Mouse (Mus musculus) heart, embryonic 16.5 days (tissue): Measurements from ENCODE around the gene Tbl3. TPM values are rescaled to one million over a fixed set of nuclear protein-coding genes. Genes with fewer than 3 reads are reported as not detected.

Experiments
- ATAC-seq: fragments of 200-750 bp; cut with Nextera tagmentation; replicated peaks from 2 replicates; pipeline ENCODE4 v1.8.0; 2017; ENCODE audit warnings: moderate number of reproducible peaks; ENCODE audit not compliant: insufficient read depth, low FRiP score; ENCODE audit errors: extremely low read depth
- H3K27ac ChIP-seq: fragments of 300-500 bp; sonication (generic); 2 replicates; pipeline ENCODE4 v1.5.1; 2014; ENCODE audit warnings: mild to moderate bottlenecking, low read length, control low read depth, moderate library complexity
- H3K27me3 ChIP-seq: fragments of 300-500 bp; sonication (generic); 2 replicates; pipeline ENCODE4 v1.6.1; 2014; ENCODE audit warnings: low read length, mixed read lengths; ENCODE audit not compliant: control insufficient read depth, insufficient read depth
- H3K36me3 ChIP-seq: fragments of 300-500 bp; sonication (generic); 2 replicates; pipeline ENCODE4 v1.6.1; 2014; ENCODE audit not compliant: control insufficient read depth, insufficient read depth
- H3K4me1 ChIP-seq: fragments of 300-500 bp; sonication (generic); 2 replicates; pipeline ENCODE4 v1.6.1; 2014; ENCODE audit warnings: low read length, mixed read lengths; ENCODE audit not compliant: control insufficient read depth, insufficient read depth
- H3K4me2 ChIP-seq: fragments of 300-500 bp; sonication (generic); 2 replicates; pipeline ENCODE4 v1.6.1; 2014; ENCODE audit warnings: low read depth, mild to moderate bottlenecking, control low read depth, low read length
- H3K4me3 ChIP-seq: fragments of 300-500 bp; sonication (generic); 2 replicates; pipeline ENCODE4 v1.5.1; 2014; ENCODE audit warnings: mild to moderate bottlenecking, control low read depth, low read length
- H3K9ac ChIP-seq: fragments of 300-500 bp; sonication (generic); 2 replicates; pipeline ENCODE4 v1.6.1; 2014; ENCODE audit warnings: low read length, control low read depth
- H3K9me3 ChIP-seq: fragments of 300-500 bp; sonication (generic); replicated peaks from 2 replicates; pipeline ENCODE4 v1.6.1; 2016; ENCODE audit warnings: low read length; ENCODE audit not compliant: control insufficient read depth
- WGBS: fragments of 180-500 bp; shearing (Covaris S2); extraction: QIAGEN DNeasy Blood & Tissue Kit; methylation state at CpG from one replicate; pipeline ENCODE4 v1.1.7; 2014; 5-methylcytosine and 5-hydroxymethylcytosine counted together
- polyA plus RNA-seq: library from polyadenylated mRNA; unstranded; fragments of >200 nt; fragmentation: Nextera tagmentation; extraction: Ambion mirVana; gene quantifications from 2 replicates; pipeline ENCODE4 v1.2.1, GENCODE M21; 2015

The Tbl3 gene
- polyA plus RNA-seq, 1 experiment from 2014 or later: 47.5 TPM

DNA sequence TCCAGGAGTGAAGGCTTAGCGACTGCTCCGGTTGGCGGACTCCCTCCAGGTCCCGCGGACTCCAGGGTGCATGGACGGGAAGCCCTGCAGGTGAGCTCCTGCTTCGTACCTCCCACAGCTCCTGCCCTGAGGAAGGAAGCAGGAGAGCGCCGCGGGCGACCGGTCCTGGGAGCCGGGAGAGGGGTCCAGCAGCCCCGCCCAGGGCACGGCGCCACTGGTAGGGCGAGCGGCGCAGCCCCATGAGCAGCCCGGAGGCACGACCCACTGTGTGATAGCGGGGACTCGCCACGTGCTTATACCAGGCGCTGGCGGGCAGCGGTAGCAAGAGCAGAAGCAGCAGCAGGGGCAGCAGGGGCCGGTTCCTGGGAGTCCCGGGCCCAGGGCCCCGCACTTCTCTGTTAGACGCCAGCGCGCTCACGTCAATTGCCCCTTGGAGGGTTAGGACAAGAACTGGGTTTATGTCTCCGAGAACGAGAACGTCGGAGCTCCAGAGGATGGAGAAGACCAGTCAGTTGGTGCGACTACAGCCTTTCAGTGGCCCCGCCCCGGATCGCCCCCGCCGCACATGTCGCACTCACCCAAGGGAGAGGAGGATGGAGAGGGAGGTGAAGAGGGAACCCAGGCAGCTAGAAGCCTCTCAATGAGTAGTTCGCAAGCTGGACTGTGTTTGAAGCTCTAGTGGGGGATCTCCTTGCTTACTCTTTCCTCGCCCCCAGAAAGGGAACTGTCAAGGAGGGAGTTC lies 49.3 kb downstream of the Tbl3 start, which contains the start of gene Npw:
Gene Npw, minus strand, starts transcription at position 441 of the 742 bp plus-strand sequence.
- H3K4me3 ChIP-seq: peak within 1 kb of the TSS; percentile 51
- H3K27ac ChIP-seq: no peak within 1 kb of the TSS
- peak within 1 kb of the TSS; percentile 77 for H3K4me2 ChIP-seq
- WGBS: 2% methylated on average over 47 of the region's 47 CpGs
- peaks cover 34% of the 10 kb centered on the region for H3K27me3 ChIP-seq
- ATAC-seq: peak; percentile 53; the same call in 1 of the 2 replicates
- peaks cover 5% of the 10 kb centered on the region; the same call in 1 of the 2 replicates for H3K4me1 ChIP-seq
- no peaks in the 10 kb centered on the region for H3K36me3 ChIP-seq
- H3K9ac ChIP-seq: peak within 1 kb of the TSS; percentile 42
- no peaks in the 10 kb centered on the region for H3K9me3 ChIP-seq

DNA sequence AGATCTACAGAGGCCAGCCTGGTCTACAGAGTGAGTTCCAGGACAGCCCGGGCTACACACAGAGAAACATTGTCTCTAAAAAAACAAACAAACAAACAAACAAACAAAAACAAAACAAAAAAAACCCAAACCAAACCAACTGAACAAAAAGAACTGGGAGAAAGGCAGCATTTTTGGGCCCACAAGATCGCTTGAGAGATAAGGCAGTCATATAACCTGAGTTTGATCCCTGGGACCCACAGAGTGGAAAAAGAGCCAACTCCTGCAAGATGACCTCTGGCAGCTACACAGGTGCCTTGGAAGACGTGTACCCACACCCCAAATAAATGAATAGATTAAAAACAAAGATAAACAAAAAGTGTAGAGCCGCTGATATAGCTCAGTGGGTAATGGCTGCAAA lies 52.5 kb downstream of the Tbl3 start:
- H3K4me2 ChIP-seq: no peak overlapping the region
- peaks cover 9% of the 10 kb centered on the region for H3K4me1 ChIP-seq
- H3K27ac ChIP-seq: no peak overlapping the region
- peaks cover 36% of the 10 kb centered on the region for H3K27me3 ChIP-seq
- H3K9ac ChIP-seq: no peak overlapping the region
- 68% methylated on average over 4 of the region's 4 CpGs for WGBS
- H3K9me3 ChIP-seq: no peaks in the 10 kb centered on the region
- no peak for ATAC-seq
- H3K4me3 ChIP-seq: no peak overlapping the region
- H3K36me3 ChIP-seq: no peaks in the 10 kb centered on the region

DNA sequence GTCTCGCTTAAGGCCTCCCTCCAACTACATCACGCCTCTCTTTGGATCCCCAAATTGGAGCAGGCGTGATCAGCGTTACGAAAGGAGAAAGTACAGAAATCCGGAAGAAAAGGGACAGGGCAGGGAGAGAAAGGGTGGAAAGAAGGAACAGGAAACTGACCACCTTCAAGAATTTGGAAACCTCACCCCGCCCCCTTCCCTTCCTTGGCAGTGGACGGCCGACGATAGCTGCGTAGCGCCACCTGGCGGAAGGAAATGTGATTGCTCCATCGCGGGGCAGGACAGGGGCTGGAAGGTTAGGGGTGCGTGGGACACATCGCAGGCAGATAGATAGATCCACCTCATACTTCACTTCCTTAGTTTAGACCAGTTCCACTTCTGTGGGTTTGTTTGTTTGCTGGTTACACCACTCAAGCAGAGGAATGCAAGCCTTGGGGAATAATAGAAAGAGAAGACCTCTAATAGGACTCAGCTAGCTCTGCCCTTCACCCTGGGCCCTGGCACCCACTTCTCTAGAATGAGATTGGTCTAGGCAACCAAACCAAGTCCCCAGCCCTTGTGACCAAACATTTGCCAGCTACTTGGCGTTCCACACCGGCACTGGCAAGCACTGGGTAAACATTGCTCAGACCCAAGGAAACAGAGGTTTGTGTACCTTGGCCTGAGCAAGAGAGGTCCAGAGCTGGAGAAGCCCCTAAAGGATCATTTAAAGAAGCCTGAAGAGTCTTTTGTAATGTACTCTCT lies 53.3 kb downstream of the Tbl3 start:
- H3K9ac ChIP-seq: peak overlapping the region; percentile 12
- 4% methylated on average over 19 of the region's 19 CpGs for WGBS
- no peak overlapping the region for H3K27ac ChIP-seq

DNA sequence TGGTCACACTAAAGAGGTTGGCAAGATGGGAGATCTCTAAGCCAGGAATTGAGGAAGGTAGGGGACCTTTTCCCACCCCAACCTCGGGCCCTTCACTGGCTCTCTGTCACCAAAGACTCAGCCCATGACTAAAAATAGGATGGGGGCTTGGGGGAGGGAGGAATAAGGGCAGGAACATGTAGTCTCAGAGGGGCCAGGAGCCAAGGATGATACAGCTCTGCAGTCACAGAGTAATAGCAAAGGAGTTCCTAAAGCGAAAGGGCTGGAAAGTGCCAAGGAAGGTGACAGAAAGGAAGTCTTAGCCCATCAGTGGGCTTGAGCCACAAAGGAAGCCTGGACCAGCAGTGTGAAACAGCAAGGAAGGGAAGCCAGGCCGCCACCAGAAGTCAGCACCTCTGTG lies 55.6 kb downstream of the Tbl3 start:
- ATAC-seq: no peak
- Histone ChIP-seq H3K4me1 (peaks cover 10% of the 10 kb centered on the region), H3K27ac (no peak overlapping the region), H3K4me2 (no peak overlapping the region), H3K9ac (no peak overlapping the region), H3K27me3 (peaks cover 9% of the 10 kb centered on the region), H3K9me3 (no peaks in the 10 kb centered on the region), H3K4me3 (no peak overlapping the region), H3K36me3 (no peaks in the 10 kb centered on the region)
- 51% methylated on average over 3 of the region's 3 CpGs for WGBS

More for the DNA sequence above, 53.3 kb downstream of the Tbl3 start:
- Histone ChIP-seq H3K9me3 (no peaks in the 10 kb centered on the region), H3K4me3 (peak overlapping the region; percentile 42), H3K4me1 (peaks cover 12% of the 10 kb centered on the region), H3K27me3 (peaks cover 31% of the 10 kb centered on the region), H3K36me3 (no peaks in the 10 kb centered on the region), H3K4me2 (peak overlapping the region; percentile 63)
- ATAC-seq: peak; percentile 35

- Histone ChIP-seq H3K27ac (no peak overlapping the region), H3K9ac (no peak overlapping the region)
Observed at GRCm38 (mm10) chr17:24650766-24651165, 56.7 kb downstream of the Tbl3 start.

DNA sequence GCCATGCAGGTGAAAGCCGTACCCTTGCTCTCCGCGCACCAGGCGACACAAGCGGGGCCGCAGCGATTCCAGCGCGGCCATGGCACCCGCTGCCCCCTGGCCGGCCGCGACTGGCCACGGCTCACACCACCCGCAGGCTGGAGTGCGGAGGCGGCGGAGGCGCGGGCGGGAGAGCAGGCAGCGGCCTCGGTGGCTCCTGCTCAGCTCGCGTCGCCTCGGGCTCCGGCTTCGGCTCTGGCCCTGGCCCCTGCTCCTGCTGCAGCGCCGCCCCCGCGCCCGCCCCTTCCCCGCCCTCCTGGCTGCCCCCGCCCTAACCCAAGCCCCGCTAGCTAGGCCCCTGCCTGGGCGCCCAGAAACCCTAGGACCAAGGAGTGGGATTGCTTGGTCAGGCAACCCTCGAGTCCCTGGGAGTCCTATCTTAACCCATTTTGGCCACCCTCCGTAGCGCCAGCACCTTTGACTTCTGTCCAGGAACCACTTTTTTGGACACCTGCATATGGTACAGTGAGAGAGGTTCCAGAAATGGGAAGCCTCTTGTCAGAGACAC lies 57.3 kb downstream of the Tbl3 start, which contains the start of gene Slc9a3r2:
Gene Slc9a3r2, minus strand, starts transcription at position 258 of the 547 bp plus-strand sequence.
- H3K4me2 ChIP-seq: peak within 1 kb of the TSS; percentile 98
- H3K4me3 ChIP-seq: peak within 1 kb of the TSS; percentile 78
- H3K36me3 ChIP-seq: no peaks in the 10 kb centered on the region
- H3K9ac ChIP-seq: peak within 1 kb of the TSS; percentile 90
- ATAC-seq: peak; percentile 69
- WGBS: 3% methylated on average over 41 of the region's 41 CpGs
- peaks cover 12% of the 10 kb centered on the region for H3K4me1 ChIP-seq
- H3K27me3 ChIP-seq: 0 out of 2 replicates have a peak, but pooled peaks cover 5% of the 10 kb centered on the region
- peak within 1 kb of the TSS; percentile 67 for H3K27ac ChIP-seq
- H3K9me3 ChIP-seq: no peaks in the 10 kb centered on the region

More at GRCm38 (mm10) chr17:24650766-24651165, 56.7 kb downstream of the Tbl3 start:
- ATAC-seq: no peak
- H3K27me3 ChIP-seq: 0 out of 2 replicates have a peak, but pooled peaks cover 5% of the 10 kb centered on the region
- no peak overlapping the region for H3K4me2 ChIP-seq
- H3K9me3 ChIP-seq: no peaks in the 10 kb centered on the region
- H3K36me3 ChIP-seq: no peaks in the 10 kb centered on the region
- WGBS: 75% methylated on average over 4 of the region's 4 CpGs
- peaks cover 12% of the 10 kb centered on the region for H3K4me1 ChIP-seq
- H3K4me3 ChIP-seq: no peak overlapping the region

- peak; percentile 35 for ATAC-seq
- H3K4me2 ChIP-seq: peak overlapping the region; percentile 98
- H3K9me3 ChIP-seq: no peaks in the 10 kb centered on the region
- peak overlapping the region; percentile 67 for H3K27ac ChIP-seq
- peak overlapping the region; percentile 78 for H3K4me3 ChIP-seq
- no peaks in the 10 kb centered on the region for H3K36me3 ChIP-seq
- peaks cover 14% of the 10 kb centered on the region for H3K4me1 ChIP-seq
- 0 out of 2 replicates have a peak, but pooled peaks cover 5% of the 10 kb centered on the region for H3K27me3 ChIP-seq
- peak overlapping the region; percentile 90 for H3K9ac ChIP-seq
- WGBS: under 1% methylated on average over 35 of the region's 35 CpGs
Observed at GRCm38 (mm10) chr17:24649581-24650069, 57.8 kb downstream of the Tbl3 start.

DNA sequence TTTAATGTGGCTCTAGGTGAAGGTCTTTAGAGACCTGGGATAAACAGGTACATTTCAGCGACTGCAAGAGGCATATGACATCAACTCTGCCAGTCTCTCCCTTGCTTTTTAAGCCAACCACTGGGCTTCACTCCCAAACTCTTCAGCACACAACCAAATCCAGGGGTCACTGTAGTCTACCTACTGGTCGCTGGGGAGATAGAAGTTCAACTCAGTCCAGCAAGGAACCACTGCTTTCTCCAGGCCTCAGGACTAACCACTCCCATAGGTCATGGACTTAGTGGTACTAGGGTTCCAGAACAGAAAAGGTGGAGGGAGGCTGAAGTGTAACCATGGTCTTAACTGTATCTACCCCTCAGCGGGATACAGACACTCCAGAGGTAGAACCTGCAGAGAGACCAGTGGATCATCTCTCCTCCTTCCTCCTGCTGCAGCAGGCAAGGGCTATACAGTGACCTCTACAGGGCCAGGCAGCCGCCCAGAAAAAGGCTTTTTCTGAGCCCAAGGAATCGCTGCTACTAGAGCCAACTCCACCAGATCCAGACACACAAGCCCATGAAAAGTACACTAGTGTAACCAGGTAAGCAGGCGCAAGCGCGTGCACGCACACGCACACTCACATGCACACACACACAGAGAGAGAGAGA lies 58.6 kb downstream of the Tbl3 start:
- Histone ChIP-seq H3K4me1 (peaks cover 22% of the 10 kb centered on the region), H3K27ac (peak overlapping the region; percentile 1), H3K27me3 (0 out of 2 replicates have a peak, but pooled peaks cover 5% of the 10 kb centered on the region), H3K9me3 (no peaks in the 10 kb centered on the region), H3K9ac (peak overlapping the region; percentile 90), H3K4me2 (peak overlapping the region; percentile 98), H3K36me3 (no peaks in the 10 kb centered on the region), H3K4me3 (peak overlapping the region; percentile 78)
- 66% methylated on average over 10 of the region's 10 CpGs for WGBS
- no peak for ATAC-seq
